Mouse (Mus musculus) spleen, adult 18-20 months (tissue): ENCODE data around the gene Sox13.

Experiments used
- DNase-seq, 2 experiments: peaks; one replicate each; pipeline ENCODE4 v3.0.0; 2022; ENCODE audit warnings: mixed read lengths in 2 of 2

Gene Sox13

GRCm38 (mm10) chr1:133397483-133398237 is 26.5 kb downstream of the Sox13 start:
- DNase-seq, result no peak

- no peak for DNase-seq
These were observed 27.1 kb downstream of the Sox13 start for GRCm38 (mm10) chr1:133397094-133397482.

GRCm38 (mm10) chr1:133396693-133397092 is 27.5 kb downstream of the Sox13 start:
- DNase-seq, result no peak

GRCm38 (mm10) chr1:133394702-133395101 is 29.5 kb downstream of the Sox13 start:
- no peak for DNase-seq

GRCm38 (mm10) chr1:133387539-133388268 is 36.5 kb downstream of the Sox13 start:
- no peak for DNase-seq

GRCm38 (mm10) chr1:133386209-133386608 is 38.0 kb downstream of the Sox13 start:
- no peak for DNase-seq

- DNase-seq, result peak; percentile 32 to 66
These were observed 38.7 kb downstream of the Sox13 start for GRCm38 (mm10) chr1:133385506-133385905.

GRCm38 (mm10) chr1:133383157-133383783 is 40.9 kb downstream of the Sox13 start:
- no peak for DNase-seq

- DNase-seq, result no peak
These were observed 41.5 kb downstream of the Sox13 start for GRCm38 (mm10) chr1:133382552-133383155.

- DNase-seq, result peak in 1 of 2 experiments; percentile 22
These were observed 42.2 kb downstream of the Sox13 start for GRCm38 (mm10) chr1:133382008-133382407.

- DNase-seq, result no peak
These were observed 43.7 kb downstream of the Sox13 start for GRCm38 (mm10) chr1:133380347-133381065.

GRCm38 (mm10) chr1:133379986-133380320 is 44.2 kb downstream of the Sox13 start:
- DNase-seq, result no peak

- DNase-seq, result no peak
These were observed 44.8 kb downstream of the Sox13 start for GRCm38 (mm10) chr1:133379254-133379985.

- DNase-seq, result no peak
These were observed 46.6 kb downstream of the Sox13 start for GRCm38 (mm10) chr1:133377547-133377946.

- DNase-seq, result no peak
These were observed 48.4 kb downstream of the Sox13 start for GRCm38 (mm10) chr1:133375696-133376346.

- no peak for DNase-seq
These were observed 52.1 kb downstream of the Sox13 start for GRCm38 (mm10) chr1:133372113-133372512.

- no peak for DNase-seq
These were observed 52.7 kb downstream of the Sox13 start for GRCm38 (mm10) chr1:133371431-133371830.

GRCm38 (mm10) chr1:133370352-133370751 is 53.8 kb downstream of the Sox13 start:
- DNase-seq, result no peak

GRCm38 (mm10) chr1:133368644-133369043 is 55.5 kb downstream of the Sox13 start:
- no peak for DNase-seq

GRCm38 (mm10) chr1:133367606-133368488 is 56.3 kb downstream of the Sox13 start:
- no peak for DNase-seq
